In genomic region chr12:75796510-75796909, GRCm38 (mm10) we compare ENCODE assay signal across 9 mouse cellular contexts. TPM values are rescaled to one million over a fixed set of nuclear protein-coding genes. Genes with fewer than 3 reads are reported as not detected.
DNase-seq lines count a peak whose midpoint lies in the region; ATAC-seq and TF ChIP-seq lines count a peak whose summit lies in the region.
"Had no signal": no experiment of that assay in that cellular context is flagged by ENCODE, and none has a peak within 500 bp of the region (broad histone marks: within the 10 kb centered on the region; RNA-seq: fewer than 3 reads in every experiment).

No protein-coding gene starts in this region.

- H3K4me2 ChIP-seq in forebrain, embryonic 14.5 days (ENCODE audit: low read length), result no peak overlapping the region
- H3K4me2 ChIP-seq in forebrain, embryonic 12.5 days, result no peak overlapping the region
- no peak overlapping the region for H3K4me2 ChIP-seq in liver, embryonic 14.5 days (ENCODE audit: low read depth)
- no peak overlapping the region for H3K4me2 ChIP-seq in lung, postnatal 0 days (replicated peaks; ENCODE audit: low read depth, low read length)
- H3K4me2 ChIP-seq: limb, embryonic 13.5 days had no signal

- intact Hi-C loops in gastrocnemius, postnatal 14 days (cut with DNase I; ENCODE audit: low total_unique reads), result no loop called here

- H3K4me3 ChIP-seq in forebrain, embryonic 14.5 days (ENCODE audit: low read depth, low read length), result no peak overlapping the region
- H3K4me3 ChIP-seq in forebrain, embryonic 12.5 days (replicated peaks), result no peak overlapping the region
- H3K4me3 ChIP-seq in liver, embryonic 14.5 days (ENCODE audit: insufficient read depth in 1 of 2, low read depth in 2 of 2, low read length in 2 of 2), result no peak overlapping the region
- H3K4me3 ChIP-seq in lung, postnatal 0 days (ENCODE audit: low read depth, low read length), result no peak overlapping the region
- H3K4me3 ChIP-seq: limb, embryonic 13.5 days had no signal

- 67% methylated on average over 2 of the region's 2 CpGs for whole genome bisulfite sequencing in forebrain, embryonic 14.5 days
- whole genome bisulfite sequencing in forebrain, embryonic 12.5 days, result 78% methylated on average over 2 of the region's 2 CpGs
- 54% methylated on average over 2 of the region's 2 CpGs for WGBS in liver, embryonic 14.5 days (ENCODE audit: insufficient replicate concordance)
- WGBS in lung, postnatal 0 days, result 54% methylated on average over 2 of the region's 2 CpGs

- no peaks in the 10 kb centered on the region for H3K27me3 ChIP-seq in forebrain, embryonic 14.5 days (replicated peaks; ENCODE audit: control insufficient read depth, insufficient read depth, low read length)
- no peaks in the 10 kb centered on the region for H3K27me3 ChIP-seq in forebrain, embryonic 12.5 days
- no peaks in the 10 kb centered on the region for H3K27me3 ChIP-seq in liver, embryonic 14.5 days (ENCODE audit: control insufficient read depth, insufficient read depth, low read length)
- H3K27me3 ChIP-seq in lung, postnatal 0 days (replicated peaks; ENCODE audit: insufficient read depth, low read length), result no peaks in the 10 kb centered on the region
- H3K27me3 ChIP-seq: limb, embryonic 13.5 days had no signal

- DNase-seq in forebrain, embryonic 14.5 days (ENCODE audit: low spot score), result peak; percentile 31
- DNase-seq in liver, embryonic 14.5 days (ENCODE audit: low read depth in 3 of 3, low spot score in 3 of 3), result no peak
- DNase-seq in liver, result no peak
- peak; percentile 36 for DNase-seq in R1 (ENCODE audit: low read depth, low spot score)
- peak; percentile 46 for DNase-seq in lung, postnatal 0 days (ENCODE audit: low spot score)
- DNase-seq in thymus, adult 18-20 months, result no peak
- no peak for DNase-seq in gastrocnemius, postnatal 14 days

- H3K36me3 ChIP-seq in forebrain, embryonic 14.5 days (ENCODE audit: control insufficient read depth, insufficient read depth, low read length), result no peaks in the 10 kb centered on the region
- no peaks in the 10 kb centered on the region for H3K36me3 ChIP-seq in forebrain, embryonic 12.5 days (replicated peaks)
- no peaks in the 10 kb centered on the region for H3K36me3 ChIP-seq in liver, embryonic 14.5 days (replicated peaks; ENCODE audit: control insufficient read depth, insufficient read depth, low read depth)
- no peaks in the 10 kb centered on the region for H3K36me3 ChIP-seq in lung, postnatal 0 days (ENCODE audit: insufficient read depth, low read length)
- H3K36me3 ChIP-seq: limb, embryonic 13.5 days had no signal

- H3K27ac ChIP-seq in forebrain, embryonic 14.5 days (ENCODE audit: low read depth, low read length), result no peak overlapping the region
- H3K27ac ChIP-seq in forebrain, embryonic 12.5 days, result no peak overlapping the region
- no peak overlapping the region for H3K27ac ChIP-seq in liver, embryonic 14.5 days
- no peak overlapping the region for H3K27ac ChIP-seq in lung, postnatal 0 days (ENCODE audit: low read length)
- H3K27ac ChIP-seq: limb, embryonic 13.5 days had no signal

- no peak for TF ChIP-seq EP300 in liver, embryonic 14.5 days (IDR thresholded peaks at IDR 0.05; ENCODE audit: low read depth)
- TF ChIP-seq EP300 in lung, postnatal 0 days (IDR thresholded peaks at IDR 0.05), result no peak

- ATAC-seq in forebrain, embryonic 14.5 days, result no peak
- ATAC-seq in forebrain, embryonic 12.5 days (ENCODE audit: low FRiP score), result no peak
- no peak for ATAC-seq in liver, embryonic 14.5 days (ENCODE audit: insufficient read depth)
- ATAC-seq in lung, postnatal 0 days, result no peak

- TF ChIP-seq CTCF in liver, embryonic 14.5 days (IDR thresholded peaks at IDR 0.05; ENCODE audit: low read depth), result peak; percentile 57
- TF ChIP-seq CTCF in lung, postnatal 0 days (IDR thresholded peaks at IDR 0.05), result peak; percentile 80

- no peaks in the 10 kb centered on the region; the same call in 1 of the 2 replicates for H3K9me3 ChIP-seq in forebrain, embryonic 14.5 days (replicated peaks; ENCODE audit: control insufficient read depth, low read length)
- H3K9me3 ChIP-seq in forebrain, embryonic 12.5 days, result no peaks in the 10 kb centered on the region
- no peaks in the 10 kb centered on the region for H3K9me3 ChIP-seq in liver, embryonic 14.5 days (ENCODE audit: control insufficient read depth, low read length)
- H3K9me3 ChIP-seq in lung, postnatal 0 days (ENCODE audit: low read length), result no peaks in the 10 kb centered on the region
- H3K9me3 ChIP-seq: limb, embryonic 13.5 days had no signal

- no peak overlapping the region for H3K9ac ChIP-seq in forebrain, embryonic 14.5 days (ENCODE audit: low read length)
- no peak overlapping the region for H3K9ac ChIP-seq in forebrain, embryonic 12.5 days
- no peak overlapping the region for H3K9ac ChIP-seq in liver, embryonic 14.5 days (replicated peaks)
- H3K9ac ChIP-seq in lung, postnatal 0 days (replicated peaks; ENCODE audit: low read depth), result no peak overlapping the region
- H3K9ac ChIP-seq: limb, embryonic 13.5 days had no signal

- H3K4me1 ChIP-seq in forebrain, embryonic 14.5 days (ENCODE audit: control insufficient read depth, insufficient read depth, low read length), result no peaks in the 10 kb centered on the region
- H3K4me1 ChIP-seq in forebrain, embryonic 12.5 days, result no peaks in the 10 kb centered on the region
- H3K4me1 ChIP-seq in liver, embryonic 14.5 days (replicated peaks; ENCODE audit: control insufficient read depth in 2 of 2, insufficient read depth in 2 of 2, low read length in 1 of 2), result no peaks in the 10 kb centered on the region
- H3K4me1 ChIP-seq in lung, postnatal 0 days (ENCODE audit: insufficient read depth, low read depth, low read length), result no peaks in the 10 kb centered on the region
- H3K4me1 ChIP-seq: limb, embryonic 13.5 days had no signal

RNA-seq across cellular contexts. Expression of gene Syne2, which starts 21.4 kb away (rescaled TPM):
- polyA plus RNA-seq in forebrain, embryonic 14.5 days (2014; fragmentation: Nextera tagmentation; extraction: Ambion mirVana), result 62.0 and 84.9 TPM in 2 replicates
- 141 and 143 TPM in 2 replicates for polyA plus RNA-seq in forebrain, embryonic 12.5 days (2016; fragmentation: Nextera tagmentation; extraction: Ambion mirVana)
- polyA plus RNA-seq in liver, embryonic 14.5 days (2012; rRNA removed), result 1.7 and 2.1 TPM in 2 replicates
- 2.5 and 3.0 TPM in 2 replicates for polyA plus RNA-seq in liver, embryonic 14.5 days (2014; fragmentation: Nextera tagmentation; extraction: Ambion mirVana)
- 41.8 and 57.7 TPM in 2 replicates for polyA plus RNA-seq in lung, postnatal 0 days (2015; fragmentation: Nextera tagmentation; extraction: Ambion mirVana)
- 10 to 100 TPM; 18.3 to 20.9 TPM for total RNA-seq in gastrocnemius, postnatal 14 days (2021)

Comparison
In these comparisons a context has a peak if more than half of its experiments do, and no peak if none do; other contexts are left out.
1. DNase-seq: peak in forebrain, embryonic 14.5 days (single experiment), R1 (single experiment) and lung, postnatal 0 days (single experiment); none in liver, embryonic 14.5 days (0 of 3), liver (single experiment), thymus, adult 18-20 months (0 of 2) and gastrocnemius, postnatal 14 days (single experiment).
2. RNA of gene Syne2, which starts 21.4 kb away (polyA plus RNA-seq): 141 to 143 TPM in forebrain, embryonic 12.5 days, 62.0 to 84.9 TPM in forebrain, embryonic 14.5 days and 41.8 to 57.7 TPM in lung, postnatal 0 days; 1.7 to 3.0 TPM in liver, embryonic 14.5 days; every median in the first group is over 10 times any median in the second.